Mouse (Mus musculus) kidney, adult 2 months (tissue): ENCODE results near the gene Tmem243.

Experiments
- CTCF ChIP-seq: fragments of 200-500 bp; conservative IDR thresholded peaks from 2 replicates; pipeline ENCODE4 v1.5.1; 2011; ENCODE audit warnings: low read depth, mild to moderate bottlenecking, control low read depth, low read length, moderate library complexity, mixed read lengths; ENCODE audit not compliant: insufficient read depth, insufficient read length
- POLR2A ChIP-seq: fragments of 200-500 bp; IDR thresholded peaks from one replicate; pipeline ENCODE4 v1.6.1; 2011; ENCODE audit warnings: low read depth, low read length, control low read depth

- TF ChIP-seq CTCF: no peak
- TF ChIP-seq POLR2A: no peak
Observed at GRCm38 (mm10) chr5:9131786-9132185, 31.3 kb downstream of the Tmem243 start.
